7 mouse cellular contexts compared by ENCODE assay signal in genomic region chr2:84734351-84734864, GRCm38 (mm10). TPM values are rescaled to one million over a fixed set of nuclear protein-coding genes. Genes with fewer than 3 reads are reported as not detected.
DNase-seq lines count a peak whose midpoint lies in the region; ATAC-seq and TF ChIP-seq lines count a peak whose summit lies in the region.

No protein-coding gene starts in this region.

- 0% methylated on average over 11 of the region's 11 CpGs for WGBS in lung, postnatal 0 days
- under 1% methylated on average over 11 of the region's 11 CpGs for WGBS in forebrain, embryonic 13.5 days
- WGBS in limb, embryonic 15.5 days: 0% methylated on average over 11 of the region's 11 CpGs

- H3K27ac ChIP-seq in lung, postnatal 0 days (ENCODE audit: low read length): no peak overlapping the region
- peak overlapping the region; percentile 79 for H3K27ac ChIP-seq in forebrain, embryonic 13.5 days
- peak overlapping the region; percentile 2; the same call in 1 of the 2 replicates for H3K27ac ChIP-seq in limb, embryonic 15.5 days

- 0 out of 2 replicates have a peak, but pooled peaks cover 11% of the 10 kb centered on the region for H3K27me3 ChIP-seq in lung, postnatal 0 days (replicated peaks; ENCODE audit: insufficient read depth, low read length)
- H3K27me3 ChIP-seq in forebrain, embryonic 13.5 days: no peaks in the 10 kb centered on the region
- peaks cover 12% of the 10 kb centered on the region for H3K27me3 ChIP-seq in limb, embryonic 15.5 days

- no peak overlapping the region for H3K9ac ChIP-seq in lung, postnatal 0 days (replicated peaks; ENCODE audit: low read depth)
- H3K9ac ChIP-seq in forebrain, embryonic 13.5 days: peak overlapping the region; percentile 82
- H3K9ac ChIP-seq in limb, embryonic 15.5 days: peak overlapping the region; percentile 36

- no peak for TF ChIP-seq EP300 in lung, postnatal 0 days (IDR thresholded peaks at IDR 0.05)

- no peak for ATAC-seq in lung, postnatal 0 days
- peak; percentile 60 for ATAC-seq in forebrain, embryonic 13.5 days
- no peak for ATAC-seq in limb, embryonic 15.5 days (ENCODE audit: insufficient number of reproducible peaks, low FRiP score, low TSS enrichment, low read depth)

- TF ChIP-seq CTCF in lung, postnatal 0 days (IDR thresholded peaks at IDR 0.05): no peak

- H3K9me3 ChIP-seq in lung, postnatal 0 days (ENCODE audit: low read length): no peaks in the 10 kb centered on the region
- no peaks in the 10 kb centered on the region for H3K9me3 ChIP-seq in forebrain, embryonic 13.5 days (replicated peaks)
- no peaks in the 10 kb centered on the region for H3K9me3 ChIP-seq in limb, embryonic 15.5 days

- no peak for DNase-seq in lung, postnatal 0 days (ENCODE audit: low spot score)
- no peak for DNase-seq in lung, postnatal 10 days
- peak; percentile 55 for DNase-seq in cerebellum, adult 8-10 months
- peak; percentile 43 for DNase-seq in right cerebral cortex, postnatal 4 days
- no peak for DNase-seq in kidney, adult 9 months

- no peaks in the 10 kb centered on the region for H3K36me3 ChIP-seq in lung, postnatal 0 days (ENCODE audit: insufficient read depth, low read length)
- no peaks in the 10 kb centered on the region for H3K36me3 ChIP-seq in forebrain, embryonic 13.5 days (ENCODE audit: poor library complexity, severe bottlenecking)
- no peaks in the 10 kb centered on the region for H3K36me3 ChIP-seq in limb, embryonic 15.5 days

- H3K4me2 ChIP-seq in lung, postnatal 0 days (replicated peaks; ENCODE audit: low read depth, low read length): peak overlapping the region; percentile 40
- H3K4me2 ChIP-seq in forebrain, embryonic 13.5 days: peak overlapping the region; percentile 78
- peak overlapping the region; percentile 66 for H3K4me2 ChIP-seq in limb, embryonic 15.5 days

- peaks cover 10% of the 10 kb centered on the region; the same call in 1 of the 2 replicates for H3K4me1 ChIP-seq in lung, postnatal 0 days (ENCODE audit: insufficient read depth, low read depth, low read length)
- peaks cover 56% of the 10 kb centered on the region for H3K4me1 ChIP-seq in forebrain, embryonic 13.5 days
- H3K4me1 ChIP-seq in limb, embryonic 15.5 days: peaks cover 60% of the 10 kb centered on the region

- peak overlapping the region; percentile 19 for H3K4me3 ChIP-seq in lung, postnatal 0 days (ENCODE audit: low read depth, low read length)
- peak overlapping the region; percentile 57 for H3K4me3 ChIP-seq in forebrain, embryonic 13.5 days
- H3K4me3 ChIP-seq in limb, embryonic 15.5 days: peak overlapping the region; percentile 44

RNA-seq across cellular contexts. Expression of gene Ypel4, which starts 0.6 kb away (rescaled TPM):
- 2.6 and 3.4 TPM in 2 replicates for polyA plus RNA-seq in lung, postnatal 0 days (2015; fragmentation: Nextera tagmentation; extraction: Ambion mirVana)
- polyA plus RNA-seq in forebrain, embryonic 13.5 days (2015; fragmentation: Nextera tagmentation; extraction: Ambion mirVana): 18.2 and 19.5 TPM in 2 replicates
- 5.7 and 7.1 TPM in 2 replicates for polyA plus RNA-seq in limb, embryonic 15.5 days (2015; fragmentation: Nextera tagmentation; extraction: Ambion mirVana)

RNA-seq across cellular contexts. Expression of gene Clp1, which starts 7.3 kb away (rescaled TPM):
- polyA plus RNA-seq in lung, postnatal 0 days (2015; fragmentation: Nextera tagmentation; extraction: Ambion mirVana): 19.3 and 19.5 TPM in 2 replicates
- polyA plus RNA-seq in forebrain, embryonic 13.5 days (2015; fragmentation: Nextera tagmentation; extraction: Ambion mirVana): 35.9 and 36.1 TPM in 2 replicates
- 26.8 and 28.7 TPM in 2 replicates for polyA plus RNA-seq in limb, embryonic 15.5 days (2015; fragmentation: Nextera tagmentation; extraction: Ambion mirVana)

RNA-seq across cellular contexts. Expression of gene Gm19426, which starts 9.0 kb away (rescaled TPM):
- polyA plus RNA-seq in lung, postnatal 0 days (2015; fragmentation: Nextera tagmentation; extraction: Ambion mirVana): 5.6 and 6.5 TPM in 2 replicates
- 6.1 and 7.5 TPM in 2 replicates for polyA plus RNA-seq in forebrain, embryonic 13.5 days (2015; fragmentation: Nextera tagmentation; extraction: Ambion mirVana)
- polyA plus RNA-seq in limb, embryonic 15.5 days (2015; fragmentation: Nextera tagmentation; extraction: Ambion mirVana): 6.5 and 7.0 TPM in 2 replicates

RNA-seq across cellular contexts. Expression of gene Zdhhc5, which starts 19.4 kb away (rescaled TPM):
- polyA plus RNA-seq in lung, postnatal 0 days (2015; fragmentation: Nextera tagmentation; extraction: Ambion mirVana): 15.8 and 19.9 TPM in 2 replicates
- 16.5 and 17.7 TPM in 2 replicates for polyA plus RNA-seq in forebrain, embryonic 13.5 days (2015; fragmentation: Nextera tagmentation; extraction: Ambion mirVana)
- polyA plus RNA-seq in limb, embryonic 15.5 days (2015; fragmentation: Nextera tagmentation; extraction: Ambion mirVana): 32.1 and 32.5 TPM in 2 replicates

RNA-seq across cellular contexts. Expression of gene Serping1, which starts 40.8 kb away (rescaled TPM):
- polyA plus RNA-seq in lung, postnatal 0 days (2015; fragmentation: Nextera tagmentation; extraction: Ambion mirVana): 269 and 283 TPM in 2 replicates
- 22.3 and 25.6 TPM in 2 replicates for polyA plus RNA-seq in forebrain, embryonic 13.5 days (2015; fragmentation: Nextera tagmentation; extraction: Ambion mirVana)
- 47.0 and 55.8 TPM in 2 replicates for polyA plus RNA-seq in limb, embryonic 15.5 days (2015; fragmentation: Nextera tagmentation; extraction: Ambion mirVana)

Comparison
In these comparisons a context has a peak if more than half of its experiments do, and no peak if none do; other contexts are left out.
1. DNase-seq: peak in cerebellum, adult 8-10 months (single experiment) and right cerebral cortex, postnatal 4 days (single experiment); none in lung, postnatal 0 days (single experiment), lung, postnatal 10 days (single experiment) and kidney, adult 9 months (single experiment).
2. Peak in every context shown above with its lines, with median percentiles within 50 percentile points of each other: H3K4me2 ChIP-seq and H3K4me3 ChIP-seq.